Mouse (Mus musculus) bone marrow, adult 2 months (tissue): ENCODE measurements at regions not wholly inside any gene's neighbourhood (a gene's known extent, or its start where the extent isn't known, plus 50 kb on each side); places are given as distances from the start of the nearest gene placed in this dataset.

Experiments
- H3K27ac ChIP-seq: fragments of 200-500 bp; 2 replicates; pipeline ENCODE4 v1.5.1; 2012; ENCODE audit warnings: low read depth, mild to moderate bottlenecking, control low read depth, inconsistent platforms, low read length; ENCODE audit not compliant: control insufficient read depth, poor library complexity, insufficient read depth
- H3K4me1 ChIP-seq: fragments of 200-500 bp; 2 replicates; pipeline ENCODE4 v1.6.1; 2011; ENCODE audit warnings: low read length; ENCODE audit not compliant: control insufficient read depth, insufficient read depth
- H3K4me3 ChIP-seq: fragments of 200-500 bp; replicated peaks from 2 replicates; pipeline ENCODE3; 2011; ENCODE audit warnings: mild to moderate bottlenecking, low read depth, low read length, control low read depth; ENCODE audit not compliant: control insufficient read depth
- CTCF ChIP-seq: fragments of 200-500 bp; IDR thresholded peaks from 2 replicates; pipeline ENCODE4 v1.5.1; 2011; ENCODE audit warnings: low read length, control low read depth; ENCODE audit not compliant: control insufficient read depth, insufficient read depth
- POLR2A ChIP-seq: fragments of 200-500 bp; IDR thresholded peaks from 2 replicates; pipeline ENCODE4 v1.6.1; 2011; ENCODE audit warnings: low read depth, mild to moderate bottlenecking, control low read depth, low read length, borderline replicate concordance; ENCODE audit not compliant: control insufficient read depth
- WGBS: fragments of 180-500 bp; shearing (Covaris S2); methylation state at CpG from one replicate; pipeline ENCODE4 v1.1.7; 2018; 5-methylcytosine and 5-hydroxymethylcytosine counted together

GRCm38 (mm10) chr13:48126582-48126981 is 134.4 kb upstream of the Id4 start:
- Histone ChIP-seq H3K4me1 (no peaks in the 10 kb centered on the region; the same call in 1 of the 2 replicates), H3K4me3 (no peak overlapping the region), H3K27ac (no peak overlapping the region)
- TF ChIP-seq POLR2A (no peak), CTCF (no peak)
- WGBS, result 68% methylated on average over 6 of the region's 6 CpGs

GRCm38 (mm10) chr13:48130724-48131123 is 130.3 kb upstream of the Id4 start:
- 12% methylated on average over 17 of the region's 17 CpGs for WGBS
- Histone ChIP-seq H3K27ac (no peak overlapping the region), H3K4me3 (no peak overlapping the region), H3K4me1 (no peaks in the 10 kb centered on the region)
- TF ChIP-seq CTCF (no peak), POLR2A (no peak)

- H3K27ac ChIP-seq, result no peak overlapping the region
- no peaks in the 10 kb centered on the region for H3K4me1 ChIP-seq
- WGBS, result 76% methylated on average over 5 of the region's 5 CpGs
- H3K4me3 ChIP-seq, result no peak overlapping the region
- no peak for TF ChIP-seq CTCF
- no peak for TF ChIP-seq POLR2A
These were observed 129.3 kb upstream of the Id4 start for GRCm38 (mm10) chr13:48131681-48132080.

- WGBS, result 79% methylated on average over 5 of the region's 5 CpGs
- no peak overlapping the region for H3K27ac ChIP-seq
- no peak overlapping the region for H3K4me3 ChIP-seq
- H3K4me1 ChIP-seq, result no peaks in the 10 kb centered on the region
- no peak for TF ChIP-seq POLR2A
These were observed 115.1 kb upstream of the Id4 start for GRCm38 (mm10) chr13:48145976-48146375.

- no peak overlapping the region for H3K27ac ChIP-seq
- TF ChIP-seq CTCF (no peak), POLR2A (no peak)
- whole genome bisulfite sequencing, result 79% methylated on average over 7 of the region's 7 CpGs
- H3K4me1 ChIP-seq, result no peaks in the 10 kb centered on the region
- no peak overlapping the region for H3K4me3 ChIP-seq
These were observed 114.0 kb upstream of the Id4 start for GRCm38 (mm10) chr13:48147061-48147460.

GRCm38 (mm10) chr13:48153248-48153647 is 107.8 kb upstream of the Id4 start:
- Histone ChIP-seq H3K4me3 (no peak overlapping the region), H3K27ac (no peak overlapping the region), H3K4me1 (no peaks in the 10 kb centered on the region)
- TF ChIP-seq POLR2A (no peak), CTCF (no peak)
- WGBS, result 72% methylated on average over 7 of the region's 7 CpGs

GRCm38 (mm10) chr13:48153684-48154413 is 107.2 kb upstream of the Id4 start:
- 77% methylated on average over 7 of the region's 7 CpGs for WGBS
- Histone ChIP-seq H3K27ac (no peak overlapping the region), H3K4me3 (no peak overlapping the region), H3K4me1 (no peaks in the 10 kb centered on the region)
- TF ChIP-seq POLR2A (no peak), CTCF (no peak)

GRCm38 (mm10) chr13:48154414-48155105 is 106.5 kb upstream of the Id4 start:
- Histone ChIP-seq H3K27ac (no peak overlapping the region), H3K4me3 (no peak overlapping the region), H3K4me1 (no peaks in the 10 kb centered on the region)
- 58% methylated on average over 6 of the region's 6 CpGs for WGBS
- no peak for TF ChIP-seq CTCF
- no peak for TF ChIP-seq POLR2A
